Mouse (Mus musculus): Measurements from ENCODE around the gene Tenm3. TPM values are rescaled to one million over a fixed set of nuclear protein-coding genes. Genes with fewer than 3 reads are reported as not detected.

Gene Tenm3
- total RNA-seq, 1 experiment from 2014 or later = not detected

DNA sequence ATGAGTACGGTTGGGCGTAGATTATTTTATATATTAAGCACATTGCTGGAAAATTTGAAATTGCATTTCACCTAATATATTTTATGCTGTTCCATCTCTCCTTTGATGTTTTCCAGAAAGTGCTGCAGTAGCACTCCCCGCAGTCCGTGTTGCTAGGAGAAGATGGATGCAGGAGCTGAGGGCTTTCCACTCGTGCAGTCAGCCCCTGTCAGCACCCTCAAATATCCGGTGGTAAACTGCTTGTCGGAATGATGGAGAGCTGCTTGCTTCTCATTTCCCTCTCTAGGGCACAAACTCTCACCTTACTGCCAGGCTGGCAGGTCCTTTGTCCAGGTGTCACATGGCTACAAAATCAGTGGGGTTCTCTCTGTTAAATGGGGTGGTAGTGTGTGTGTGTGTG, 610.8 kb downstream of the Tenm3 start:
- no peak for ATAC-seq (replicated peaks; ENCODE audit: low read depth, poor library complexity, severe bottlenecking)

DNA sequence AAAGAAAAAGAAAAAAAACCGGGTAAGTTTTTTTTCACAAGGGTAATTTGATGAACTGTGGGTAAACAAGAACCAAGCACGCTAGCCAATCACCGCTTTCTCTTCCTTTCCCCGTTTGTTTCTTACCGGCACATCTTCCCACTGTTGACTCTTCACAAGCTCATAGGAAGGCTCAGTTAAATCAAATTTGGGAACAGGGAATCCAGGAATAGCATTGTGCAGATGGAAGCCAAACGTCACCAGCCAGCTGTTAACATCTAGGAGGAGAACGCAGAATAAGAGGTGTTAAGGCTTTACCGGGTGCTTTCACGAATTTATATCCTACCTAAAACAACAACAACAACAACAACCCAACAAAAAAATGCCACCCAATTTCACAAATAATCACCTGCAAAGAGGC, 611.9 kb downstream of the Tenm3 start:
- ATAC-seq (replicated peaks; ENCODE audit: low read depth, poor library complexity, severe bottlenecking) = no peak

DNA sequence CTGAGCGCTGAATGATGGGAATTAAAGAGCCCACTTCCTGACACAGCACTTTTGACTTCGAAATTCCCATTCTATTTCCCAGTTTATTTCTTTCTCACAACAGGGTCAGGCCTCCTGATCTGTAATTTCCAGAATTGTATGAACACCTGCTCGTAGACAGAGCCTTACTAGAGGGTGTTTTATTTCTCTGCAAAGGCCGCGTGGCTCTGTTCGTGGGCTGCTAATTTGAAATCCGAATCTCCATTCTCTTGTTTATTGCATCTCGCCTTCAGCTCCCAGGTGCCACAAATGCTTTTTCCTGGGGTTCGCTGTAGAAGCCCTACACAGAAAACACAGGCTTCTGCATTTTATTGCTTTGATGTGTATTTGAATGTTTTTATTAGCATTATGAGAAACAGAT, 612.4 kb downstream of the Tenm3 start:
- no peak for ATAC-seq (replicated peaks; ENCODE audit: low read depth, poor library complexity, severe bottlenecking)

DNA sequence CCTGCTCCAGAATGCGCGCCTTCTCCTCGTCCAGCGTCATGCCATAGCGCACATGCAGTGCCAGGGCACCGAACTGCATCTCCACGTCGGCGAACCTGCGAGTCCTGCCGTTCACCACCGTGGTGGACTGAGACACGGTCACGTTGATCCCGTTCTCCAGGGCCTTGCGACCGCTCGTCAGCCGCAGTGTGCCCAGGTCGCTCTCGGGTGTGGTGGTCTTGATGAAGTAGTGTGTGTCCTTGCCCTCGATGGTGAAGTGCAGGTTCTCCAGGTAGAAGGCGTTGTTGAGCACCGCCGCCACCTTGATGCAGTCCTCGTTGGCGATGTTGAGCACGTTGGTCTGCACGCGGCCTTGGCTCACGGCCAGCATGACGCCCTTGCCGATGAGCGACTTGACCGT, 615.1 kb downstream of the Tenm3 start:
- ATAC-seq (replicated peaks; ENCODE audit: low read depth, poor library complexity, severe bottlenecking) = no peak

DNA sequence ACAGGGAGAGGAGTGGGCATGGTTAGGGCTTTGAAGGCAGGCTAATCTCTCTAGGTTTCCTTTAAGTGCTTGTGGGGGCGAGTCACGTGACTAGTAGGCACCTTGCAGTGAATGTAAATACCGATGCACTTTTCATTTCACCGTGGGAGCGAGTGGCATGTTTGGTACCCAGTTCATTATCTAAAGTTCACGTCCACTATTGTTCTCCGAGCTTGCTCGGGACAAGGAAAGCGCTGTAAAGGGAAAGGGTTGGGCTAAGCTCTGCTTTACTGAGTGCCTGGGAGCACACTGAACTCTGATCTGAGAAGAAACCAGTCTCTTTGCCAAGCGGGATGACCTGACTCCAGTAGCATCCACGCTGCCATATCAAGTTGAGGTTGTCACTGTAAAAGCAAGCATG, 619.0 kb downstream of the Tenm3 start:
- ATAC-seq (replicated peaks; ENCODE audit: low read depth, poor library complexity, severe bottlenecking) = no peak

DNA sequence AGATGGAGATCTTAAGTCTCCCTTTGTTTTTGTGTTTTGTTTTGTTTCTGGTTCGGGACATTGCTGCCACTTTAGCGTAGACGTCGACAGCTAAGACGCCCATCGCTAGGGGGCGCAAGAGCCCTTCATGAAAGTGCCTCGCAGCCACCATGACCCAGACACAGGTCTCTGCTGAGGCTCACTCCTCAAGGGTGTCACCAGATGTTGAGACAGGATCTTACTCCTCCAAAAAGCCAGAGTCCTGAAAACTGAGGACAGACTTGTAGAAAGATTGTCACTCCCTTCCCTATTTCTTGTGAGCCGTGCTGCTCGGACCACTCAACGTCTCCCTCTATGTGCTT, 621.4 kb downstream of the Tenm3 start:
- ATAC-seq (replicated peaks; ENCODE audit: low read depth, poor library complexity, severe bottlenecking) = peak; percentile 89

DNA sequence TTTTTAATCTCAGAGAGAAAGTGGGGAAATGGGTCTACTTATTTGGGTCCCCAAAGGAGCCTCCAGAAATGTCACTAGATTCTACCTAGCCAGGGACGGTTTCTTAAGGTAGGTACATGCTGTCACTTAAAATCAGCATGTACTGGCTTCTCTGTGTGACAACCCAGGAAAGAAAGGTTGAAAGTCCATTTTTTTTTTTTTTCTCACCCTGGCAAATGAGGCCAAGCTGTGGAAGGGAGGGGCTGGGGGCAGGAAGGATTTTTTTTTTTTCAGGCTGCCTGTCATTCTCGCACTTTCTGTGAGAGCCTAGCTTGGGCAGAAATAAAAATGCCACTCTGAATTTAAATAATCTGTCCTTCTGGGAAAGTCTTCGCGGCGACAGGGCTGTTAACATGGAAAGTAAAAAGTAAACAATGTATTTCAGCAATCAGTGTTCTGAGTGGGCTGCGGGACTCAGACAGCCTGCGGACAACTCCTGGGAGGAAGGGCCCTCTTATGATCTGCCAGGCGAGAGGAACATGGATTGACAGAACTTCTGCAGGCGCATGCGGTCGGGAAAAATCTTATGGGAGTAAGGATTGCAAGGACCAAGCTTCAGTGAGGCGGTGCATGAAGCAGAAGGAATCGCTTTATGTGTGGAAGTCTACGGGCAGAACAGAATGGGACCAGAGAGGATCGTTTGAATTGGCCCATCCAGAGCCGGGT, 621.9 kb downstream of the Tenm3 start:
- ATAC-seq (replicated peaks; ENCODE audit: low read depth, poor library complexity, severe bottlenecking) = 0 out of 2 replicates have a peak, but pooled peaks have one; percentile 15

DNA sequence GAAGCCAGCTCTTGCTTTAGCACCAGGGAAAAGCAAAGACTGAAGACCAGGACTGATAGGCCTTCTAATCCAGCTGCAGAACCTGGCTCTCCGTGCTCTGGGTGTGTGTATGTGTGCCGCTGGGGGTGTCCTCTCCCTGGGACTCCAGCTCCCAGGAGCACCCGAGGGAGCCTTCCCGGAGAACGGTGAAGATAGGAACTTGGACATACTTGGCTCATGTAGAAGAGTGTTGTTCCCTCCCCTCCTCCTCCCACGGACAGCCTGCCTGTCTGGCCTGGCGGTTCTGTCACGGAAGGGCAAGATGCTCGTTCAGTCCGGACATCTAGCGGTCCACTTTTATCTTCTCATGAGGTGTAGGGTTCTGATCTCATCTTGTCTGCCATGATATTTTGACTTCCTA, 622.4 kb downstream of the Tenm3 start:
- no peak for ATAC-seq (replicated peaks; ENCODE audit: low read depth, poor library complexity, severe bottlenecking)

DNA sequence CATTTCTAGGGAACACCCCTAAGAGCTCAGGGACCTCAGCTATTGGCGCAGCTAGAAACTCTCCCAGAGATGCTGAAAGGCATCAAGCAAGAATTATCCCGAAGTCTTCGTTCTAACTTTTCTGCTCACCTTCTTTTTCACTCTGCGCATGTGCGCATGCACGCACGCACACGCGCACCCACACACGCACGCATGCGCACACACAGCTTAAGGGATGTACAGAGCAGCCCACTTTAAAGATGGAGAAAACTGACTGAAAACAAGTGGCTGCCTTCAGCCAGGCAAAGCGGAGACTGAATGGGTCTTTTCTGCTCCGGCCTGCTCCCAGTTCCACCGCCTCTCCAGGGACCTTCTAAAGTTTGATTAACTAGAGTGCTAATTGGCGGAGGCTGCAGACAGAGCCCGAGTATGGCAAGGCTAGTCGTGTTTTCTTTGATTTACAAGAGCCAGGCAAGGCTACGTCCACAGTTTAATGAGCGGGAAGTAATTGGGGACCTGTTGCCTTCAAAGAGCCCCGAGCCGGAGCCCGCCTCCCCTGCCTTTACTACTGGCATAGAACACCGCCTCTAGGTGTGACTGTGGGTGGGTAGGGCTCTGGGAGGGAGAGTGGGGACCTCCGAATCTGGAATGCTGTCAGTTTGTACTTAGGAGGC, 623.1 kb downstream of the Tenm3 start:
- no peak for ATAC-seq (replicated peaks; ENCODE audit: low read depth, poor library complexity, severe bottlenecking)

DNA sequence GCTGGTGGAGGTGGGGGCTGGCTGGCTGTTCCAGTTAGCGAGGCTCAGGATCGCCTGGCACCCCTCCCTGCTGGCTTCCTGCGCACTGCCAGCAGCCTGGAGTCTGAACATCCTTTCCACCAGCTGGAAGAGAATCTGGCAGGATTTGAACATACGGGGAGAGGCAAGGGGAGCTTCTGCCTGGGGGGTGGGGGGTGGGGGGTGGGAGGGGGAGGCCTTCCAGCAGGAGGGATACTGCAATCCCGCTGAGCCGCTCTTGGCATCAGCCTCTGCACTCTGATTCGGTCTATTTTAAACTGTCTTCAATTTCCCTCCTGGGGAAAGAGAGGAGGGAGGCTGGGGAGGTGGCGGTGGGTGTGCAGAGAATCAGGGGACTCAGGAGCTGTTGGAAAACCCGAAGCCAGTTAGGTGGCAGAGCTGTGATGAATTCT, 628.7 kb downstream of the Tenm3 start:
- no peak for ATAC-seq (replicated peaks; ENCODE audit: low read depth, poor library complexity, severe bottlenecking)

DNA sequence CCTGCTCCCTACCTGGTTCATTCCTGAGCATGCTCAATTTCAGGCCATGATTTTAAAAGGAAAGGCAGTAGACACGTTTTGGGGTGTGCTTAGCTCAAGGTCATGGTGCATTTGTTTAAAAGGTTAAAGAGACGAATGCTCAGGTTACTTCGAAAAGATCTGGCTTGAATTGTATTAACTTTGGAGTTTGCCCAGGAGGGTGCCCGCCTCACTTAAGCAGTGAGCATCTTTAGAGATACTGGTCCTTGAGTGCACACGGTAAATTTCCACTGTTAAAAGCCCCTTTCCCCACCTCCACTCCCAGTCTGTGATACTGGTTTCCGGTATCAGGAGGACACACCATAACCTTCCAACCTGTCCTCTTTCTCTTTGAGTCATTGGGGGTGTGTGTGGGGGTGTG, 629.4 kb downstream of the Tenm3 start:
- ATAC-seq (replicated peaks; ENCODE audit: low read depth, poor library complexity, severe bottlenecking) = no peak

DNA sequence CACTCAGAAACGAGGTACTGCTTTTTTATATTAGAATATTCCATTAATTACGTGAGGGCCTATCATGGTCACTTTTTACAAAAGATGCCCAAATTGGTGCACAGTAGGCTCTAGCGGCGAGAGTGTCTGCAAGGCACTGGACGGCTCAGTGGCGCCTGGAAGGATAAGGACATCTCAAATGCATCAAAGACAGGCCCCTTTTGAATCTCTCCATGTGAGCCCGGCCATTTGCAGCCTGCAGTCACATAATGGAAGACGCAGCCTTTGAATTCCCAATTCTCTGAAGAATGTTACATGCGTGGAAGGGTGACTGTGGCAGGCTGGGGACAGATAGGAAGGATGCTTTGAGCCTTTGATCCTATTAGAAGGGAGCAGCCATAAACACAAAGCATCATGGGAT, 631.8 kb downstream of the Tenm3 start:
- no peak for ATAC-seq (replicated peaks; ENCODE audit: low read depth, poor library complexity, severe bottlenecking)

DNA sequence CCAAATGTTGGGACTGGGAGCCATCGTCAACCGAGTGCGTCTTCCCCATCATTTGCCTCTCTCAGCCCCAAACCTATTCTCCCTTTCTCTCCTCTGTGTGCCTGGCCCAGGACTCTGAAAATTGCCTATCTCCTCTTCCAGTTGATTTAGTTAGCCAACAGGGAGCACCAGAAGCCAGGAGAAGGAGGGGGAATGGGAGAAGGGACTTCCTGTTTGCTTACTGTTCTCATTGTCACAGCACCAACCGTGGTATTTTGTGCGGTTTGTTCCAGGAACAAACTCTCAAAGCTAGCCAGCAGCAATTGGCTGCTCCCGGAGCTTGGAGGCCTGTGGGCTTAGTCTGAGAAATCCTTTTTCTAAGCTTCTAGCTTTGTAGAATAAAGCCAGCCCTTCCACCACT, 636.2 kb downstream of the Tenm3 start:
- no peak for ATAC-seq (replicated peaks; ENCODE audit: low read depth, poor library complexity, severe bottlenecking)

DNA sequence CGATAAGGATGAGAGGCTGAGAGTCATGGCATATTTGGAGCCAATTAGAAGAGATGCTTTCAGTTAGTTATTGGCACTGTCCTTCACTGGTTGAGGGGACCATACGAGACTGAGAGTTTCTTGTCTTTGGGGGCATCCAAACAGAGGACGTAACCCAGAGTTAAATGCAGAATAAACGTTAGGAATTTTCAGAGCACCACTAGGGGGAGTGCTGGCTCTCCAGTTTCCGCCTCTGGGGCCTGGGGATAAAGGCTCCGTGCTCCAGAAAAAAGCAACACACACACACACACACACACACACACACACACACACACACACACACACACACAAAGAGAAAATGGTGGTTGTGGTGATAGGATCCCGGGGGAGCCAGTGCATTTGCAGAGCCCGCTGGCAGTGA, 636.8 kb downstream of the Tenm3 start:
- no peak for ATAC-seq (replicated peaks; ENCODE audit: low read depth, poor library complexity, severe bottlenecking)

DNA sequence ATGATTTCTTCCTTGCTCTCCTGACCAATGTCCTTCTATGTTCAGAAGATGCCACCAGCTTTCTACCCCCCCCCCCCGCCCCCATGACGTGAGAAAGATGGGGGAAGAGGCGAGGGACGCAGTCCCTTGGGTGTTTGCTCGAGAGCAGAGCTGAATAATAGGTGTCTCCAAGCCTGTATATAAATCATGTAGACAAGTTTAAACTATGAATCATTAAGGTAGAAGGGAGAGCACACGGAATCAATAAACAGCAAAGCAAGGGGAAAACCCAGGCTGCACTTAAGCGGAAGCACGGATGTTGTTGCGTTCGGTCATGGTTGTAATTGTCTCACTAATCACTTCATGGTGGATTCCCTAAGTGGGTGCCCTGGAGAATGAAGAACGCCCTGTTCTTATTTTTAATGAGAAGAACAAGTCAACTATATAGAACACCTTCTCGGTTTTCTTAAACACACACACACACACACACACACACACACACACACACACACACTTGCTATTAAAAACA, 638.9 kb downstream of the Tenm3 start:
- no peak for ATAC-seq (replicated peaks; ENCODE audit: low read depth, poor library complexity, severe bottlenecking)

DNA sequence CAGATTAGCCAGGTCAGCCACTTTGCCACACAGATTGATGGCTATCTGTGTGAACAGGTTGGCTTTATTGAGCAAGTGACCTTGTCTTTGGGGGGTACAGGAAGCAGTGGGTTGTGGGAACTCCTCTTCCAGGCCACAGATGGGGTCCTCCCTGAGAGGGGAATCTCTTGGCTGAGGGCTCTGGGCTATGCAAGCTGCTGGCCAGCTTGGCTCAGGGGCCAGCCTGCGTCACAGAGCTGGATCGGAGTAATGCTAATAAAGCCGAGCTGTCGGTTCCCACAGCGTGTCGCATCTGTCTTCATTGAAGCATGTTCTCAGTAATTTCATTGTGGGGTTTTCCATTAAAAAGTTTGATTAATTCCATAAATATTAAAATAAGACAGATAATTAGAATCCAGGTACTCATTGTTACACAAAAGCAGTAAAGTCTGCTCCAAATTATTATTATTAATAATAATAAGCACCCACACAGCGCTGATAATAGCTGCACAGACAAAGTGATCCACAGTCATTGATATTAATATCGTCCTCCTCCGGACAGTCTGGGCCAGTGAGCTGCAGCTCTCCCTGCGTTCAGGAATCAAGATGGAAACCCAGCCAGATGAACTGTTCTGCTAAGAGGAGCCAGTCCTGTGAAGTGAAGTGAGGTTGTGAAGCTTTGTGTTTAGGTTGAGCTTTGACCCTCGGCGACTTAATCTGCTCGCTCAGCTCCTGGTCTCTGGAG, 639.5 kb downstream of the Tenm3 start:
- ATAC-seq (replicated peaks; ENCODE audit: low read depth, poor library complexity, severe bottlenecking) = no peak

DNA sequence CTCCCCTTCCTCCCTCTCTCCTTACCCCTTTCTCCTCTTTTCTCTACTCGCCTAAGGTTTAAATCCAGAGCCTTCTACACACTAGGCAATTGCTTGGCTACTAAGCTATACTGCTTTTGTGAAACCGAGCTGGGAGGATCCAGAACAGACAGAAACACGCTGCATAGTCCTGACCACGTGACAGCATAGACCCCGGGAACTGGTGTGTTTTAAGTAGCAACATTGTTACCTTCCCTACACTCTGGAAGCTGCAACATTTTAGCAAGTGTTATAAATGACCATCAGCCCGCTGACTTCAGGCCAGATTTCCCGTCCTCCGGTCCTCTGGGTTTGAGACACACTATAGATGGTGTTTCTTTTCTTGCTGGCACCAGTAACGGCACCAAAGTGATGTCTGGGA, 640.1 kb downstream of the Tenm3 start:
- ATAC-seq (replicated peaks; ENCODE audit: low read depth, poor library complexity, severe bottlenecking) = no peak

DNA sequence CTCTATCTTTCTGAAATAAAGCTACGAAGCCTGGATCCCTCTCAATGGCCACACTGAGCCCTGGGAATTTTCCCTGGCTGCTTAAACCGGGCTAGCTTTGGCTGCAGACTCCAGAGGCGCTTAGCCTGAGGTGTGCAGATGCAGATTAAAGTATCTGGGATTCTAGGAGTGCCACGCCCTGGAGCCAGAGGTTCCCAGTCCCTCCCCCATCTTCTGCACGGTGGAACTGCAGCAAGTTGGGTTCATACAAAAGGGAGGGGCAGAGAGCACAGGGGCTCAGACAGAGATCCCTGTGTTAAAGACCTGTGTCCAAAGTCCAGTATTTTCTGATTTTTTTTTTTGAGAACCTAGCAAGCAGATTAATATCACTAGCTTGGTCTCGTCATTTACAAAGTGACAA, 640.6 kb downstream of the Tenm3 start:
- no peak for ATAC-seq (replicated peaks; ENCODE audit: low read depth, poor library complexity, severe bottlenecking)

DNA sequence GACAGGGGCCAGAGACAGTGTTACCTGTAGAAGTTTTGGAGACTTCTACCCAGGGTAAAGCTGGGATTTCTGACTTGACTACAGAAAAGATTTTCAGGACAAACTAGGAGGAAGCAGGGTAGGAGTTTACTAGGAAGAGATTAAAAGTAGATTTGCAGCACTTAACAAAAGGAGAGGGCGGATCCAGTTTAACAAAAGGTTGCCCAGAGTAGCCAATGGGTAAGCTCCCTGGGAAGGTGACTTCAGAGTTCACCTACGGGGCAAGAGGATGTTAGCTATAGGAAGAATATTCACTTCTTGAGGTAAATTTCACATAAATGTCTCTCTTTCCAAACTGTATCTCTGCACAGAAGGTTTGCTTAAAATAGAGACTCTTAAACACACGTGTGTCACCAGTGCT, 641.1 kb downstream of the Tenm3 start:
- ATAC-seq (replicated peaks; ENCODE audit: low read depth, poor library complexity, severe bottlenecking) = no peak

DNA sequence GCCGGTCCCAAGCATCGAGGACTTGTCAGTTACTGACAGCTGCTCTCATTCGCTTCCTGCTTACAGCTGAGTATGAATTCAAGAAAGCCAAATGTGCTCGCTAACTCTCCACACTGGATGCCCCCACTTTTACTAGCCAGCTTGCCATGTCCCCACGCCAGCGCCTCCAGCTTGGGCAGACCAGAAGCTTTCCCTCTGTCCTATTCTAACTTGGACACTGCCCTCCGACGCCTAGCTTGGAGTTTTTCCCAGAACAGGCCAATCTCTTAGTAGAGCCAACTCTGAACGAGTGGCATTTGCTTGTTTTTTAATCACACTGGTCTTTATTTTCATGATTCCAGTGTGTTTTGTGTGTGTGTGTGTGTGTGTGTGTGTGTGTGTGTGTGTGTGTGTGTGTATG, 644.6 kb downstream of the Tenm3 start:
- no peak for ATAC-seq (replicated peaks; ENCODE audit: low read depth, poor library complexity, severe bottlenecking)

DNA sequence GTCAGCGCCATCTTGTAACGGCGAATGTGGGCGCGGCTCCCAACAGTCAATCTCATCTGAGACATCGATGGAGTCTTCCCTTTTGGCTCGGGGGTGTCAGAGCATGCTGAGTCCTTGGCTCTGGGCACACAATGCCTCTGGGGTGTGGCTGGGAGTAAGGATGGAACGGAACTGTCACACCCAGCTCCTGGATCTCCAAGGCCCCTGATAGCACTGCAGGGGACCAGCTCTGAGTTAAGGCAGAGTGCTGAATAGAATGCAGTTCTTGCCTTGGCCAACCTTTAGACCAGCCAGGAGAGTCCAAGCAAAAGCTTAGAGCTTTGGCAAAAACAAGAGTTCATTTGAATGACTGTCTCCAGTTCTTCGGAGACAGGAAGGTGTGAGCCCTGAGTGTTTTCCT, 647.8 kb downstream of the Tenm3 start:
- ATAC-seq (replicated peaks; ENCODE audit: low read depth, poor library complexity, severe bottlenecking) = no peak
